Mouse (Mus musculus): ENCODE results near the gene Cd207.

Gene Cd207

GRCm38 (mm10) chr6:83677757-83678156 is at the start of gene Cd207:
Gene Cd207 (minus strand): TSS chr6:83677857.
- DNase-seq (ENCODE audit: low read depth, low spot score): no peak

GRCm38 (mm10) chr6:83727178-83727577 is 49.5 kb upstream of the Cd207 start:
- no peak for DNase-seq (ENCODE audit: low read depth, low spot score)

- no peak for DNase-seq (ENCODE audit: low read depth, low spot score)
Measured at GRCm38 (mm10) chr6:83722526-83722925, 44.9 kb upstream of the Cd207 start.

- no peak for DNase-seq (ENCODE audit: low read depth, low spot score)
Measured at GRCm38 (mm10) chr6:83717026-83717425, 39.4 kb upstream of the Cd207 start.

GRCm38 (mm10) chr6:83715461-83716196 is 38.0 kb upstream of the Cd207 start:
- no peak for DNase-seq (ENCODE audit: low read depth, low spot score)

GRCm38 (mm10) chr6:83714221-83715123 is 36.8 kb upstream of the Cd207 start:
- no peak for DNase-seq (ENCODE audit: low read depth, low spot score)

GRCm38 (mm10) chr6:83713271-83714136 is 35.8 kb upstream of the Cd207 start:
- no peak for DNase-seq (ENCODE audit: low read depth, low spot score)

- no peak for DNase-seq (ENCODE audit: low read depth, low spot score)
Measured at GRCm38 (mm10) chr6:83711725-83712475, 34.2 kb upstream of the Cd207 start.

GRCm38 (mm10) chr6:83711067-83711675 is 33.5 kb upstream of the Cd207 start, which contains the start of gene Vax2:
Gene Vax2 (plus strand): TSS chr6:83711264.
- peak; percentile 86 for DNase-seq (ENCODE audit: low read depth, low spot score)

GRCm38 (mm10) chr6:83710361-83711066 is 32.9 kb upstream of the Cd207 start:
- DNase-seq (ENCODE audit: low read depth, low spot score): no peak

GRCm38 (mm10) chr6:83707738-83708510 is 30.3 kb upstream of the Cd207 start:
- no peak for DNase-seq (ENCODE audit: low read depth, low spot score)

GRCm38 (mm10) chr6:83704701-83705100 is 27.0 kb upstream of the Cd207 start:
- no peak for DNase-seq (ENCODE audit: low read depth, low spot score)

GRCm38 (mm10) chr6:83704294-83704693 is 26.6 kb upstream of the Cd207 start:
- no peak for DNase-seq (ENCODE audit: low read depth, low spot score)

- no peak for DNase-seq (ENCODE audit: low read depth, low spot score)
Measured at GRCm38 (mm10) chr6:83703722-83704078, 26.0 kb upstream of the Cd207 start.

- DNase-seq (ENCODE audit: low read depth, low spot score): no peak
Measured at GRCm38 (mm10) chr6:83703000-83703721, 25.5 kb upstream of the Cd207 start.

- no peak for DNase-seq (ENCODE audit: low read depth, low spot score)
Measured at GRCm38 (mm10) chr6:83702146-83702999, 24.7 kb upstream of the Cd207 start.

GRCm38 (mm10) chr6:83701001-83701400 is 23.3 kb upstream of the Cd207 start:
- no peak for DNase-seq (ENCODE audit: low read depth, low spot score)

GRCm38 (mm10) chr6:83699971-83700370 is 22.3 kb upstream of the Cd207 start:
- no peak for DNase-seq (ENCODE audit: low read depth, low spot score)

All from mesoderm, embryonic 11.5 days (tissue).